Mouse (Mus musculus) adrenal gland, adult 18-20 months (tissue): ENCODE data around the gene Klhdc7b. TPM values are rescaled to one million over a fixed set of nuclear protein-coding genes. Genes with fewer than 3 reads are reported as not detected.
"Not testable (repeated sequence)": the region's sequence is repeated elsewhere in the genome, so short reads cannot be mapped to it uniquely, and the experiment has no call there.

Experiments used
- DNase-seq, 2 experiments: peaks; one replicate each; pipeline ENCODE4 v3.0.0; 2021 to 2022; ENCODE audit warnings: low spot score in 2 of 2
- total RNA-seq, 2 experiments: library from RNA; stranded (reverse); gene quantifications; 1 replicate in 1 of 2; 2 replicates in 1 of 2; pipeline ENCODE4 v1.2.3; 2021

The Klhdc7b gene
- total RNA-seq, 2 experiments from 2014 or later = not detected

DNA sequence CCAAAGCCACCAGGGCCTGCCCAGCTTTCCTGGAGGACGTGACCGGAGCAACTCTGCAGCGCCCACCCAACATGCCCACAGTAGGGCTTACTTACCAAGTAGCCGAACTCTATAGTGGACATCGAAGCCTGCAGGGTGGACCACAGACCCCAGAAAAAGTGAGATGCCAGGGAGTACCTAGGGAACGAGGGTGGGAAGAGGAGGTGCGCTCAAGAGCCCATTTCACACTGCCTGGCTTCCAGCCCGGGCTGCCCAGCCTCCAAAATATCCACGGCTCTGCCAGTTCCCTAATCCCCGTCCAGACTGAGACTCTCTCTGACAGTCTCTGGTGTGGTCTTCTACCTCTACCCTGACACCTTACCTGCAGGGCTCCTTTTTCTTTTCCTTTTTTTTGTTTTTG is 42.0 kb downstream of the Klhdc7b start:
- no peak for DNase-seq

DNA sequence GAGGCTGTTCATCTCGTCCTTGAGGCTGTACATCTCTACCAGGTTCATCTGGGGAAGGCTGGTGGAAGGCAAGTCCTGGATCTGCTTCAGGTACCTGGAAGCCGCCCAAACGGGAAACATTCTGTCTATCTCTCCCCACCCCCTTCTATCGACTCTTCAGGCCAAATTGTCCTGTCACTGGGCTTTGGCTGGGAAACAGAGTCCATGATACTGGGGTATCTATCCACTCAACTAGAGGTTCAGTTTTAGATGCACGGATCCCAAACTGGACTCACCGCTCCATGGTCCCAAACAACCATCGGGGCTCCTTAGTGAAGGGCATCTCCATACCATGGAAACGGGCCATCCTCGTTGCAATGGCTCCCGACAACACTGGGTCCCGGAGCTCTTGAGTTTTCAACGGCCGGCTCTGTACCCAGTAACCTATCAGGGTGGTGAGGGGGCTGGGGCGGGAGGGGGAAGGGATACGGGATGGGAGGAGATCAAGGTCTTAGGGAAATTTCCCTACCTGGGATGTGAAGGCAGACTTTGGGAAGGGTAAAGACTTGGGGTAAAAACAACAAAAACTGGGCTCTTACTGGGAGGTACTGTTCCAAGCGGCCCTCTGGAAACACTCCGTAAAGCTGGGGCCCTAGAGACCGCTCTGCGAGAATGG is 43.5 kb downstream of the Klhdc7b start:
- no peak for DNase-seq

DNA sequence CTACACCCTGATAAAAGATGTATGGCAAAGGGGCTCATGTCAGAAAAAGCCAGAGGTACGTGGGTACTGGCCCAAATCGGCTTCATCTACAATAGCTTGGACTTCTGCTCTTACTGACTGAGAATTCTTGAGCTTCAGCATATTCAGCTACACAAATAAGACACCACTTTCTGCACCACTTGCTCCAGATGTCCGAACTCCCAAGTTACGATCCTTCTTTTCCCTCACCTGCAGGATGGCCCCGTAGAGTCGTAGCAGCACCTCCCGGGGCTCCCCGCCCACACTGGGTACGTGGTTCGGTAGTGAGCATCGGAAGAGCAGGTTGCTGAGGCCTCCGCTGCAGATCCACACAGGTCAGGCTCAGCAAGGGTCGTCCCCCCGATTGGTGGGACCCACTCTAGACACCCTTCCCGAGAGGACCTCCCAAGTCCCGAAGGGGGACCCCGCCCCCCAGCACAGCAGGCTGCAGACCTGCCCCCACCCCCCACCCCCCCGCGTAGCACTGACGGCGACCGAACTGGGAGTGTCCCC is 44.2 kb downstream of the Klhdc7b start:
- DNase-seq = no peak

DNA sequence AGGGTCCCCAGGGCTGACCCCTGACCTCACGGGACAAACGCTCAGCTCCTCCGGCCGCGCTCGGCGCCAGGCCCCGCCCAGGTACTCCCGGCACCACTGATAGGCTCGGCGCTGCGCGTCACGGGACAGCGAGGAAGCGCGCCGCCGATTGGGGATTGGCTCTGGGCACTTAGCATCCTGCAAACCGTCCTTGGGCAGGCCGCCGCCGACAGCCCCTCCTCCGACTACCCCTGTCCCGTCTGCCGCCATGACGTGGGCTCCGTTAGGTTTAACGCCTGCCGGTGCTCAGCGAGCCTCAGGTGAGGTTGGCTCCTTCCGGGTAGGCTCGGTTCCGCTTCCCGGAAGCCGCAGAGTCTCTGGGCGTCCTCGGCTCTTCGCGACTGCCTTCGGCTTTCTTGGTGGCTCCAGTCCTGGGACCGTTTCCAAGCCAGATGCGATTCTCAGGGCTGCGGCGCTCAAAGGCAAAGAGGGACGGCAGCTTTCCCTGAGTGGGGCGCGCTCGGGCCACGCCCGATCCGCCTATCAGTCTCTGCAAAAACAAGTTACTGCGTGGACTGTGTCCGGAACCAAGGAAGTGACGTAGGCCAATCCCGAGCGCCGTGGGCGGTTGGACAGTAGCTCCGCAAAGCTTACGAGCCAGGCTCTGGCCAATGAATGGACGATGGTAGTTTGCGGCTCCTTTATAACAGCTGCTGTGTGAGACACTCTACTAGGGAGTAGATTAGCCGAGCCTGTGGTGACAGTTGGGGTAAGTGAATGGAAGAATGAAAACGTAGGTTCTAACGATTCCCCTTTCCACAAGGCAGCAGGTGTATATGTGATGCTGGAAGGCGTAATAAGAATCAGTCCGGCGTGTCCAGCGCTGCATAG is 44.9 kb downstream of the Klhdc7b start, which contains the start of the genes C730034F03Rik, Gm44502 and Chkb:
C730034F03Rik (plus strand) TSS at position 238 of the 870 bp plus-strand sequence.
Gm44502 (minus strand) TSS at position 345 of the 870 bp plus-strand sequence.
Chkb (minus strand) TSS at position 557 of the 870 bp plus-strand sequence.
- DNase-seq = peak; percentile 84 to 88

DNA sequence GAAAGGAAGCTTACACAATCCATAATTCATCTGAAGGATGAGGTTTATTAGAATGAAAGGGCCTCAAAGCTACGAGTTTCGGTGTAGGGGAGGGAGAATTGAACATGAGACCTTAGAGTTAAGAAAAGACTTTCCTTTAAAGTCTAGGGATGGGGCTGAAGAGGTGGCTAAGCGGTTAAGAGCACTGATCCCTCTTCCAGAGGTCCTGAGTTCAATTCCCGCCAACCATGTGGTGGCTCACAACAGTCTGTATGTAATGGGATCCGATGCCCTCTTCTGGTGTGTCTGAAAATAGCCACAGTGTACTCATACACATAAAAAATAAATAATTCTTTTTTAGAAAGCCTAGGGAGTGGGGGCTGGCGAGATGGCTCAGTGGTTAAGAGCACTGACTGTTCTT is 45.6 kb downstream of the Klhdc7b start:
- DNase-seq = no peak

DNA sequence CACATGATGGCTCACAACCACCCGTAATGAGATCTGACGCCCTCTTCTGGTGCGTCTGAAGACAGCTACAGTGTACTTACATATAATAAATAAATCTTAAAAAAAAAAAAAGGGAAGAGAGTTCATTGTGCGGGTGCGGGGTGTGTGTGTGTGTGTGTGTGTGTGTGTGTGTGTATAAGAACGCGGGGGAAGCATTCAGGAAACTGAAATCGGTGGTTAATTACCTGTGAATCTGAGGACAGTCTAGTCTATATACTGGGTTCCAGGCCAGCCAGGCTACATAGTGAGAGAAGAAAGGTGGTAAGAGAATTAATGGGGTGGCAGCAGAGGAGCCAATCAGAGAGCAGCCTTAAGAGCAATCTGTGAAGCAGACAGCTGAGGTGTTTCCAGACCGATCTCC is 46.1 kb downstream of the Klhdc7b start:
- not testable (repeated sequence) for DNase-seq

DNA sequence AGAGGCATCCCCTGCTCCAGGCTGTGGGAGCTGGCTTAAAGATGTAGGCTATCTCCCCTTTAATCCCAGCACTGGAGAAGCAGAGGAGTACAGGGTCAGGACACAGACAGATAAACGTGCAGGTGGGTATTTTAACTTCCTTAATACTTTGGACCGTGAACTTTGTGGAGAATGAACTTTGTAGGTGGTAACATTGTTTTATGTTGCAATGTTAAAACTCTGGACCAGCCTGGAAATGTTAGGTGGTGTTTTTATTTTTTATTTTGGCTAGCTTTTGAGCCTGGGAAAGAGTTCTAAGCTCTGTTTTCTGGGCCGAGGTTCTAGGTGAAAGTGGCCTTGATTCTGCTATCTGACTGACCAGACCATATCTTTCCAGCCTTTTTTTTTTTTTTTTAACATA is 46.6 kb downstream of the Klhdc7b start:
- no peak for DNase-seq

DNA sequence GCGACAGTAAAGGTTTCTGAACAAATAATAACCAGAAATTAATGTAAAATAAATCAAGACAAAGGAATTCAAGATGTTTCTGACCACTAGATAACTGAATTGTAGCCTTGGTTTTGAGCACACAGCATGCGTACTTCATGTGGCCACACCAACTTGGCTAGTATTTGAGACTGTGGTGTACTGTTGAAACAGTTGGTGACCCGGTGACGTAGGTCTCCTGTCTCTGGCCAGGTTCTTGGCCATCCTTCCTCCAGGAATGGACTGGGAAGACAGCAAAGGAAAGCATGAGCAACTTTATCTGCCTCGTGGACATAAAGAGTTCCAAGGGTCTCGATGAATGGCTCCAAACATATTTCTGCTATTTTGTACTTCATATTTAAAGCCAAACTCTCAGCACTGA is 47.1 kb downstream of the Klhdc7b start:
- DNase-seq = no peak

DNA sequence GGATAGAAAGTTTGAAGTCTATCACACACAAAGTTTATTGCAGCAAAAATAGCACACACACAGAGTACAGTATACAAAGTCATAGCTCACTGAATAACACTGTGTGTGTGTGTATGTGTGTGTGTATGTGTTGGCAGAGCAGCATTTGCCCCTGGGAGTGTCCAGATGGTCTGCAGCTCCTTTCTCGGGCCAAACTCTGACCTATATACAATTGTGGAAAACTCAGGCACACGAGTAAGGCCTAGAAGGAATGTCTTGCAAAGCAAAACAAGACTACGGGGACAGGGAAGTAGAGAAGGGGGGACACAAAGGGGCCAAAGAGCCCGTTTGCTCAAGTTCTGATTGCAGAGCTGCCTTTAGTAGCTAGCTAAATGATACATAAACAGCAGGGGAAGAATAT is 48.2 kb downstream of the Klhdc7b start:
- no peak for DNase-seq

DNA sequence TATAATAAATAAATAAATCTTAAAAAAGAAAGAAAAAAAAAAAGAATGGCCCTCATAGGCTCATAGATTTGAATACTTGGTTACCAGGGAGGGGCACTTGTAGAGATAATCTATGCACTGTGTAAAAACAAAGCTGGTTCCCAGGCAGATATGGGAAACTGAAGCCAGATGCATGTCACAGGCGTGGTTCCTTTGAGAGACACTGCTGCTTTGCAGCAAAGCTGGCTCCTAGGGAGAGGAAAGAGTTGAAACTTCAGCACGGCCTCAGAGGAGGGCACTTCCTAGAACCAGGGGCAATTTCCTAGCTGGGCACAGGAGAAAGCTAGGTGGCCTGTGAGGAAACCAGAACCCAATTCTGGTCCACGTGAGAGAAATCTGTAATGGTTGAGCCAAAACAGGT is 49.4 kb downstream of the Klhdc7b start:
- no peak for DNase-seq

DNA sequence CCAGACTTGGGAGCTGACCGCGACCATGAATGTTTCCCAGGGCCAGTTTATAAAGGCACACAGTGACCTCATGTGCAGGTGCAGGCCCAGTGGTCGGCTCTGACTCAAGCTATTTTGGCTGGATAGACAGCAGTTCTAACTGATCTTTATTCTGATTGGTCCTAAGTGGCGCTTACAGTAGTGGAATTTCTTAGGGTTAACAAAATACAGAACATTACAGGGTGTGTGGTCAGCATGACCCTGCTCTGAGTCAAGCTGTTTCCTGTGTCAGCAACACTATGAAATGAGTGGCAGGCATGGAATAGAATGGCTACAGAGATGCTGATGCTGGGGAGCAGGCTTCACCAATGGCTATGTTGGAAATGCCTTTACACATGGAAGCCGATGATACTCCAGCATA is 51.2 kb downstream of the Klhdc7b start:
- no peak for DNase-seq

Other genes starting within 250 kb of the Klhdc7b start
- gene Mapk12, start 244.2 kb upstream of the Klhdc7b start, total RNA-seq = 1 to 10 TPM; 8.4 to 9.6 TPM
- 1 to 10 TPM; 3.7 to 3.8 TPM for gene Mapk11, start 235.3 kb upstream of the Klhdc7b start, total RNA-seq
- 100 to 1,000 TPM in 1 of 2 experiments, 10 to 100 TPM in 1; 84.0 to 113 TPM for gene Plxnb2, start 204.1 kb upstream of the Klhdc7b start, total RNA-seq
- gene Dennd6b, start 188.4 kb upstream of the Klhdc7b start, total RNA-seq = 1 to 10 TPM; 5.2 to 5.4 TPM
- gene Ppp6r2, start 173.4 kb upstream of the Klhdc7b start, total RNA-seq = 10 to 100 TPM; 46.6 to 48.3 TPM
- 10 to 100 TPM; 71.9 to 89.4 TPM for gene Sbf1, start 69.6 kb upstream of the Klhdc7b start, total RNA-seq
- not detected for gene Adm2, start 62.2 kb upstream of the Klhdc7b start, total RNA-seq
- gene Miox, start 50.5 kb upstream of the Klhdc7b start, total RNA-seq = 1 to 10 TPM in 1 of 2 experiments, not detected in 1; 4.2 TPM
- gene Lmf2, start 29.3 kb upstream of the Klhdc7b start, total RNA-seq = 10 to 100 TPM; 34.4 to 40.0 TPM
- gene Ncaph2, start 29.2 kb upstream of the Klhdc7b start, total RNA-seq = 10 to 100 TPM; 67.7 to 69.6 TPM
- gene Sco2, start 11.1 kb upstream of the Klhdc7b start, total RNA-seq = 10 to 100 TPM; 31.9 to 33.3 TPM
- under 1 TPM; 0.33 to 0.38 TPM for gene Tymp, start 7.9 kb upstream of the Klhdc7b start, total RNA-seq
- under 1 TPM; 0.58 to 0.73 TPM for gene Odf3b, start 5.6 kb upstream of the Klhdc7b start, total RNA-seq
- not detected for gene Syce3, start 25.6 kb downstream of the Klhdc7b start, total RNA-seq
- 100 to 1,000 TPM; 115 to 251 TPM for gene Cpt1b, start 40.9 kb downstream of the Klhdc7b start, total RNA-seq
- 1 to 10 TPM; 1.0 to 1.6 TPM for gene C730034F03Rik, start 44.7 kb downstream of the Klhdc7b start, total RNA-seq
- gene Gm44502, start 44.8 kb downstream of the Klhdc7b start, total RNA-seq = 1 to 10 TPM; 1.5 to 2.7 TPM
- 10 to 100 TPM; 60.5 to 88.0 TPM for gene Chkb, start 45.0 kb downstream of the Klhdc7b start, total RNA-seq
- gene Mapk8ip2, start 69.0 kb downstream of the Klhdc7b start, total RNA-seq = 10 to 100 TPM in 1 of 2 experiments, 1 to 10 TPM in 1; 8.1 to 10.9 TPM
- 10 to 100 TPM; 18.2 to 26.5 TPM for gene Arsa, start 92.5 kb downstream of the Klhdc7b start, total RNA-seq
- 10 to 100 TPM; 28.8 to 32.5 TPM for gene Shank3, start 114.7 kb downstream of the Klhdc7b start, total RNA-seq
- not detected for gene Acr, start 183.4 kb downstream of the Klhdc7b start, total RNA-seq
- 1 to 10 TPM; 9.2 to 9.9 TPM for gene Rabl2, start 207.0 kb downstream of the Klhdc7b start, total RNA-seq